In genomic region chr1:82381946-82382345, GRCm38 (mm10) we compare ENCODE assay signal across 19 mouse cellular contexts.
DNase-seq lines count a peak whose midpoint lies in the region; ATAC-seq and TF ChIP-seq lines count a peak whose summit lies in the region.
"Had no signal": no experiment of that assay in that cellular context is flagged by ENCODE, and none has a peak within 500 bp of the region (broad histone marks: within the 10 kb centered on the region; RNA-seq: fewer than 3 reads in every experiment).

No protein-coding gene starts in this region.

- TF ChIP-seq CTCF in layer of hippocampus, adult 2 months (conservative IDR thresholded peaks at IDR 0.05), result peak; percentile 70
- peak; percentile 55 for TF ChIP-seq CTCF in E14TG2a.4 (conservative IDR thresholded peaks at IDR 0.05; ENCODE audit: low read length)

- no peak overlapping the region for H3K4me2 ChIP-seq in forebrain, embryonic 14.5 days (ENCODE audit: low read length)
- H3K4me2 ChIP-seq in forebrain, embryonic 11.5 days (ENCODE audit: low read depth, low read length, severe bottlenecking), result no peak overlapping the region
- H3K4me2 ChIP-seq: embryonic facial prominence, embryonic 15.5 days; forebrain, embryonic 12.5 days; heart, embryonic 11.5 days; liver, embryonic 15.5 days had no signal

- no peak overlapping the region for H3K9ac ChIP-seq in forebrain, embryonic 14.5 days (ENCODE audit: low read length)
- no peak overlapping the region for H3K9ac ChIP-seq in forebrain, embryonic 11.5 days (ENCODE audit: low read length)
- H3K9ac ChIP-seq: embryonic facial prominence, embryonic 15.5 days; forebrain, embryonic 12.5 days; liver, embryonic 15.5 days had no signal

- H3K9me3 ChIP-seq in forebrain, embryonic 14.5 days (replicated peaks; ENCODE audit: control insufficient read depth, low read length), result no peaks in the 10 kb centered on the region
- no peaks in the 10 kb centered on the region for H3K9me3 ChIP-seq in forebrain, embryonic 11.5 days (ENCODE audit: control insufficient read depth, low read length)
- H3K9me3 ChIP-seq in E14TG2a.4 (ENCODE audit: low read length), result no peaks in the 10 kb centered on the region
- H3K9me3 ChIP-seq: embryonic facial prominence, embryonic 15.5 days; forebrain, embryonic 12.5 days; liver, embryonic 15.5 days had no signal

- no peak overlapping the region for H3K4me3 ChIP-seq in forebrain, embryonic 14.5 days (ENCODE audit: low read depth, low read length)
- no peak overlapping the region for H3K4me3 ChIP-seq in forebrain, embryonic 11.5 days (ENCODE audit: low read depth, low read length)
- no peak overlapping the region for H3K4me3 ChIP-seq in layer of hippocampus, adult 2 months
- no peak overlapping the region for H3K4me3 ChIP-seq in E14TG2a.4 (replicated peaks; ENCODE audit: low read length)
- H3K4me3 ChIP-seq: embryonic facial prominence, embryonic 15.5 days; forebrain, embryonic 12.5 days; liver, embryonic 15.5 days had no signal

- intact Hi-C loops in gastrocnemius, postnatal 36 days (cut with DNase I), result no loop called here

- H3K27ac ChIP-seq in forebrain, embryonic 14.5 days (ENCODE audit: low read depth, low read length), result no peak overlapping the region
- no peak overlapping the region for H3K27ac ChIP-seq in forebrain, embryonic 11.5 days (ENCODE audit: low read depth, low read length)
- no peak overlapping the region for H3K27ac ChIP-seq in layer of hippocampus, adult 2 months
- H3K27ac ChIP-seq: embryonic facial prominence, embryonic 15.5 days; forebrain, embryonic 12.5 days; liver, embryonic 15.5 days; macrophage had no signal

- DNase-seq in forebrain, embryonic 14.5 days (ENCODE audit: low spot score), result peak; percentile 47
- no peak for DNase-seq in forebrain, embryonic 11.5 days (ENCODE audit: low spot score)
- DNase-seq in layer of hippocampus, adult 2 months (ENCODE audit: low spot score in 2 of 2), result no peak
- no peak for DNase-seq in layer of hippocampus, postnatal 14 days (ENCODE audit: low spot score in 2 of 2)
- peak; percentile 8 for DNase-seq in R1 (ENCODE audit: low read depth, low spot score)
- no peak for DNase-seq in gastrocnemius, postnatal 25 days
- DNase-seq in gastrocnemius, postnatal 36 days, result no peak
- DNase-seq: adrenal gland, postnatal 36 days; B cell, adult 2 months; gastrocnemius, postnatal 10 days; kidney, postnatal 10 days; midbrain, embryonic 14.5 days had no signal

- H3K4me1 ChIP-seq in forebrain, embryonic 14.5 days (ENCODE audit: control insufficient read depth, insufficient read depth, low read length), result peaks cover 16% of the 10 kb centered on the region
- H3K4me1 ChIP-seq in forebrain, embryonic 11.5 days (replicated peaks; ENCODE audit: control insufficient read depth, insufficient read depth, low read length), result peaks cover 5% of the 10 kb centered on the region; the same call in 1 of the 2 replicates
- no peaks in the 10 kb centered on the region for H3K4me1 ChIP-seq in E14TG2a.4 (replicated peaks; ENCODE audit: low read depth, low read length)

- WGBS in forebrain, embryonic 14.5 days, result 58% methylated on average over 4 of the region's 4 CpGs
- WGBS in forebrain, embryonic 11.5 days, result 72% methylated on average over 4 of the region's 4 CpGs

- no peaks in the 10 kb centered on the region for H3K36me3 ChIP-seq in forebrain, embryonic 14.5 days (ENCODE audit: control insufficient read depth, insufficient read depth, low read length)
- no peaks in the 10 kb centered on the region for H3K36me3 ChIP-seq in forebrain, embryonic 11.5 days (ENCODE audit: control insufficient read depth, insufficient read depth, low read length)
- 0 out of 2 replicates have a peak, but pooled peaks cover 8% of the 10 kb centered on the region for H3K36me3 ChIP-seq in E14TG2a.4 (ENCODE audit: insufficient read depth, low read length)
- H3K36me3 ChIP-seq: embryonic facial prominence, embryonic 15.5 days; forebrain, embryonic 12.5 days had no signal

- H3K27me3 ChIP-seq in forebrain, embryonic 14.5 days (replicated peaks; ENCODE audit: control insufficient read depth, insufficient read depth, low read length), result no peaks in the 10 kb centered on the region
- H3K27me3 ChIP-seq in forebrain, embryonic 11.5 days (ENCODE audit: control insufficient read depth, insufficient read depth, low read length), result no peaks in the 10 kb centered on the region
- H3K27me3 ChIP-seq in E14TG2a.4 (ENCODE audit: insufficient read depth, low read length), result no peaks in the 10 kb centered on the region
- H3K27me3 ChIP-seq: embryonic facial prominence, embryonic 15.5 days; forebrain, embryonic 12.5 days; liver, embryonic 15.5 days had no signal

- no peak for ATAC-seq in forebrain, embryonic 14.5 days
- no peak for ATAC-seq in forebrain, embryonic 11.5 days (replicated peaks; ENCODE audit: low FRiP score)
- ATAC-seq: inflammation-experienced regulatory T-cells, adult 6 months had no signal

Comparison
In these comparisons a context has a peak if more than half of its experiments do, and no peak if none do; other contexts are left out.
1. DNase-seq: peak in forebrain, embryonic 14.5 days (single experiment) and R1 (single experiment); none in forebrain, embryonic 11.5 days (single experiment), layer of hippocampus, adult 2 months (0 of 2), layer of hippocampus, postnatal 14 days (0 of 2), gastrocnemius, postnatal 25 days (single experiment) and gastrocnemius, postnatal 36 days (0 of 2).